In genomic region chr3:117310801-117311368, GRCm38 (mm10) we compare ENCODE assay signal across 28 mouse cellular contexts. TPM values are rescaled to one million over a fixed set of nuclear protein-coding genes. Genes with fewer than 3 reads are reported as not detected.
A peak's percentile ranks its signal among the peaks of the same experiment; 100 is the strongest.
DNase-seq lines count a peak whose midpoint lies in the region; ATAC-seq and TF ChIP-seq lines count a peak whose summit lies in the region.
"Had no signal": no experiment of that assay in that cellular context is flagged by ENCODE, and none has a peak within 500 bp of the region (broad histone marks: within the 10 kb centered on the region; RNA-seq: fewer than 3 reads in every experiment).

No protein-coding gene starts in this region.

- H3K4me1 ChIP-seq in hindbrain, embryonic 14.5 days (replicated peaks; ENCODE audit: control insufficient read depth, insufficient read depth, low read length), result no peaks in the 10 kb centered on the region
- H3K4me1 ChIP-seq: embryonic facial prominence, embryonic 13.5 days; embryonic facial prominence, embryonic 15.5 days; forebrain, embryonic 10.5 days; forebrain, embryonic 12.5 days had no signal

- no peak overlapping the region for H3K4me3 ChIP-seq in layer of hippocampus, adult 2 months
- no peak overlapping the region for H3K4me3 ChIP-seq in hindbrain, embryonic 14.5 days (replicated peaks; ENCODE audit: low read length)
- H3K4me3 ChIP-seq: embryonic facial prominence, embryonic 13.5 days; embryonic facial prominence, embryonic 15.5 days; erythroblast, embryonic 14.5 days; forebrain, embryonic 10.5 days; forebrain, embryonic 12.5 days had no signal

- no peak overlapping the region for H3K4me2 ChIP-seq in hindbrain, embryonic 14.5 days (replicated peaks)
- H3K4me2 ChIP-seq: embryonic facial prominence, embryonic 13.5 days; embryonic facial prominence, embryonic 15.5 days; forebrain, embryonic 12.5 days had no signal

- no peak for TF ChIP-seq CTCF in layer of hippocampus, adult 2 months (conservative IDR thresholded peaks at IDR 0.05)

- peak; percentile 68 for ATAC-seq in granulocyte monocyte progenitor cell, adult 5-6 weeks (replicated peaks; ENCODE audit: poor library complexity, severe bottlenecking)
- peak; percentile 49 for ATAC-seq in megakaryocyte progenitor cell, adult 5-6 weeks (replicated peaks; ENCODE audit: poor library complexity)
- ATAC-seq in frontal cortex, adult (ENCODE audit: low TSS enrichment), result no peak
- no peak for ATAC-seq in hindbrain, embryonic 14.5 days (ENCODE audit: low FRiP score)
- ATAC-seq: forebrain, embryonic 14.5 days; forebrain, embryonic 16.5 days had no signal

- peak overlapping the region; percentile 85 for H3K27ac ChIP-seq in layer of hippocampus, adult 2 months
- H3K27ac ChIP-seq in hindbrain, embryonic 14.5 days, result no peak overlapping the region
- H3K27ac ChIP-seq: embryonic facial prominence, embryonic 13.5 days; embryonic facial prominence, embryonic 15.5 days; forebrain, embryonic 10.5 days; forebrain, embryonic 12.5 days had no signal

- no peaks in the 10 kb centered on the region for H3K27me3 ChIP-seq in hindbrain, embryonic 14.5 days (ENCODE audit: control insufficient read depth, insufficient read depth, low read length)
- H3K27me3 ChIP-seq: embryonic facial prominence, embryonic 13.5 days; embryonic facial prominence, embryonic 15.5 days; forebrain, embryonic 12.5 days had no signal

- no peak overlapping the region for H3K9ac ChIP-seq in hindbrain, embryonic 14.5 days
- H3K9ac ChIP-seq: embryonic facial prominence, embryonic 13.5 days; embryonic facial prominence, embryonic 15.5 days; forebrain, embryonic 12.5 days had no signal

- DNase-seq in layer of hippocampus, adult 2 months (ENCODE audit: low spot score in 2 of 2), result no peak
- DNase-seq in layer of hippocampus, adult 18-20 months (ENCODE audit: low spot score in 2 of 2), result no peak
- DNase-seq in R1 (ENCODE audit: low read depth, low spot score), result peak; percentile 86
- DNase-seq in embryo, embryonic 10 days (ENCODE audit: low spot score), result no peak
- no peak for DNase-seq in hindbrain, embryonic 14.5 days (ENCODE audit: low spot score)
- DNase-seq: adrenal gland, adult 2 months; adrenal gland, postnatal 10 days; adrenal gland, postnatal 25 days; cerebellum, adult 11 months; cerebellum, adult 18-20 months; cerebellum, adult 8-10 months; cerebellum, adult 9-11 months; cerebellum, postnatal 14 days; cerebellum, postnatal 36 days; embryo, embryonic 11 days had no signal

- H3K36me3 ChIP-seq in hindbrain, embryonic 14.5 days (replicated peaks; ENCODE audit: control insufficient read depth, insufficient read depth), result no peaks in the 10 kb centered on the region
- H3K36me3 ChIP-seq: embryonic facial prominence, embryonic 13.5 days; embryonic facial prominence, embryonic 15.5 days; forebrain, embryonic 10.5 days; forebrain, embryonic 12.5 days had no signal

- WGBS in hindbrain, embryonic 14.5 days, result 91% methylated on average over 2 of the region's 2 CpGs

- H3K9me3 ChIP-seq in hindbrain, embryonic 14.5 days (ENCODE audit: control insufficient read depth, low read length), result no peaks in the 10 kb centered on the region
- H3K9me3 ChIP-seq: embryonic facial prominence, embryonic 13.5 days; embryonic facial prominence, embryonic 15.5 days; forebrain, embryonic 10.5 days; forebrain, embryonic 12.5 days had no signal

RNA-seq across cellular contexts. Expression of gene Plppr4, which starts 49.8 kb away (rescaled TPM):
- total RNA-seq in layer of hippocampus, adult 2 months (2021), result 100 to 1,000 TPM; 313 to 317 TPM
- 100 to 1,000 TPM; 282 to 289 TPM for total RNA-seq in layer of hippocampus, adult 18-20 months (2021)
- not detected in 2 replicates for total RNA-seq in granulocyte monocyte progenitor cell, adult 5-6 weeks (2014; fragmentation: Nextera tagmentation)
- total RNA-seq in granulocyte monocyte progenitor cell, adult 5-6 weeks (2017), result not detected in 2 replicates
- total RNA-seq in megakaryocyte progenitor cell, adult 5-6 weeks (2015), result not detected in 2 replicates
- total RNA-seq in megakaryocyte progenitor cell, adult 5-6 weeks (2017), result not detected in 2 replicates
- 19.2 and 23.4 TPM in 2 replicates for polyA plus RNA-seq in hindbrain, embryonic 14.5 days (2014; fragmentation: Nextera tagmentation; extraction: Ambion mirVana)
- total RNA-seq: common myeloid progenitor, adult 5-6 weeks; MEL had no signal
- polyA plus RNA-seq: C2C12 had no signal

Comparison
In these comparisons a context has a peak if more than half of its experiments do, and no peak if none do; other contexts are left out.
1. ATAC-seq: peak in granulocyte monocyte progenitor cell, adult 5-6 weeks (single experiment) and megakaryocyte progenitor cell, adult 5-6 weeks (single experiment); none in frontal cortex, adult (single experiment) and hindbrain, embryonic 14.5 days (single experiment).
2. RNA of gene Plppr4, which starts 49.8 kb away (total RNA-seq): 313 to 317 TPM in layer of hippocampus, adult 2 months and 282 to 289 TPM in layer of hippocampus, adult 18-20 months; not detected in granulocyte monocyte progenitor cell, adult 5-6 weeks and not detected in megakaryocyte progenitor cell, adult 5-6 weeks; every median in the first group is over 100 times any median in the second.